Mouse (Mus musculus) megakaryocyte, embryonic 14.5 days (primary cell): ENCODE results near the gene Cygb. TPM values are rescaled to one million over a fixed set of nuclear protein-coding genes. Genes with fewer than 3 reads are reported as not detected.
"Not testable (repeated sequence)": the region's sequence is repeated elsewhere in the genome, so short reads cannot be mapped to it uniquely, and the experiment has no call there.

Source experiments
- H3K27me3 ChIP-seq: replicated peaks from 2 replicates; pipeline ENCODE3; 2012; ENCODE audit warnings: inconsistent platforms
- H3K36me3 ChIP-seq: replicated peaks from 2 replicates; pipeline ENCODE3; 2012; ENCODE audit warnings: low read length, inconsistent platforms, mixed read lengths
- H3K4me1 ChIP-seq: 2 replicates; pipeline ENCODE4 v1.6.1; 2012; ENCODE audit warnings: inconsistent platforms
- H3K4me3 ChIP-seq: replicated peaks from 2 replicates; pipeline ENCODE3; 2012; ENCODE audit warnings: moderate library complexity, mild to moderate bottlenecking, inconsistent platforms
- H3K9me3 ChIP-seq: 2 replicates; pipeline ENCODE4 v1.6.1; 2012; ENCODE audit warnings: inconsistent platforms
- FLI1 ChIP-seq: IDR thresholded peaks from 2 replicates; pipeline ENCODE4 v1.6.1; 2012; ENCODE audit warnings: low read length, inconsistent platforms, mixed read lengths
- GATA1 ChIP-seq: IDR thresholded peaks from 3 replicates; pipeline ENCODE4 v1.6.1; 2012; ENCODE audit warnings: mixed read lengths, low read length, inconsistent platforms, borderline replicate concordance
- polyA plus RNA-seq: library from polyadenylated mRNA; stranded (reverse); fragments of >175 nt; gene quantifications from 2 replicates; pipeline ENCODE4 v1.2.3, GENCODE M21; 2012; ENCODE audit warnings: low replicate concordance; ENCODE audit not compliant: insufficient read depth

The Cygb gene
- polyA plus RNA-seq, 1 experiment = not detected

DNA sequence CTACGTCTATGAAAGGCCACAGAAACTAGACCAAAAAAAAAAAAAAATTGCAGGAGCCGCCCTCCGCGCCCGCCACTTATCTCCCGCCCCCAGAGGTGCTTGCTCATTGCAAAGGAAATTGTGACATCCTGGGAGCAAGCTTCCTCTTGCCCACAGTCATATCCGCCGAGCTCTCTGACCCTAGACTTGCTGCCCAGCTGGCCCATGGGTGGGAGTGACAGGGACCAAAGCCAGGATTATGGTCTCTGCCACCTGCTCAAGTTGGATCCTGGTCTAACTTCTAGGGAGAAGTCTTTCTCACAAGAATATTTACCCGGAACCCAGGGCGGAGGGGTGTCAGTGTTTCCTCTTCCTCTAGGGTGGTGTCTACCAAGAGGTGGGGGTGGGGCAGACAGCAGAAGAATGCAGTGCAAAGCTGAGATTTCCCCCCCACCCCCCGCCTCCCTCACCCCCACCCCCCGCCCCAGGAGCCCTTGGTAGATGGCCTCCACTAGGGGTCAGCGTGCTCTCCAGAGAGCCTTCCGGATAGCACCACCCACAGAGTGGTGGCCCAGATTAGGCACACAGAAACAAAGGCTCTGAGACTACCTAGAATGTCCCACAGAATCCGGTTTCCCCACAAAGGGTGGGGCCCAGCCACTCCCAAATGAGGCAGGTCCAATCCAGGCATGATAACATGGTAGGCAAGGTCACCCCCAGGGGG lies 38.2 kb downstream of the Cygb start:
- no peaks in the 10 kb centered on the region for H3K9me3 ChIP-seq
- H3K4me3 ChIP-seq = peak overlapping the region; percentile 89
- no peaks in the 10 kb centered on the region for H3K27me3 ChIP-seq
- TF ChIP-seq FLI1 = peak; percentile 78
- TF ChIP-seq GATA1 = peak; percentile 74; the same call in 2 of the 3 replicates
- H3K36me3 ChIP-seq = peaks cover 78% of the 10 kb centered on the region
- H3K4me1 ChIP-seq = peaks cover 100% of the 10 kb centered on the region

DNA sequence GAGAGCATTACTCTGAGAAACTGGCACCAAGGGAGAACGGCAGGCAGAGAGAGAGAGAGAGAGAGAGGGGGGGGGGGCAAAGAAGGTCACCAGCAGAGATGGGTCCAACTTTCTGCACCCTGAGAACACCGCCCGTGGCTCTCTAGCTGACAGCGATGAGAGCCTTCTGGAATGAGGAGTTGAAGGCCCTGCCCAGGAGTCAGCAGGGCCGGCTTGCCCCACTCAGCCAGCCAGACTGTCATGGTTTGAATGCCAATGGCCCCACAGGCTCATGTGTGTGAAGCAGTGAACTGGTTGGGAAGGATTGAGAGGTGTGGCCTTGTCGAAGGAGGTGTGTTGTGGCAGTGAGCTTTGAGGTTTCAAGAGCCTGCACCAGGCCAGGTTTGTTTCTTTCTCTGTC lies 40.9 kb downstream of the Cygb start:
- peaks cover 99% of the 10 kb centered on the region for H3K4me1 ChIP-seq
- TF ChIP-seq FLI1 = no peak
- H3K27me3 ChIP-seq = no peaks in the 10 kb centered on the region
- no peaks in the 10 kb centered on the region for H3K9me3 ChIP-seq
- H3K36me3 ChIP-seq = peaks cover 76% of the 10 kb centered on the region
- peak overlapping the region; percentile 69 for H3K4me3 ChIP-seq

DNA sequence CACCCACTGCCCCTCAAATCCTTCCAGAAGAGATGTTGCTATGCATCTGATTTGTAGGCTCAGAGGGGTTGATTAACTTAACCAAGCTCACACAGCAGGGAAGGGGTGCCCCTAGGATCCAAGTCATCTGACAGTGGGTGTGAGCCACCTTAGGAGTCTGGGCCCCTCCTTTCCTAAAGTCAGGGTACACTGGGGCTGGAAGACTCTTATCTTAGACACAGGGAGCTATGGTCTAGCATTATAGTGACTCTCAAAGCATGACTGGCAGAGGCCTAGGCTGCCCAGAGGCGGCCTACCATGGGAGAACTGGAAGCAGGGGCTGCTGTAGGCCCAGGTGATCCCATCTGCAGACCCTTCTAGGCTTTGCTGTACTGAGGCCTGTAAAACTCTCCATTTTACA lies 41.6 kb downstream of the Cygb start:
- Histone ChIP-seq H3K27me3 (no peaks in the 10 kb centered on the region), H3K36me3 (peaks cover 76% of the 10 kb centered on the region), H3K4me3 (peak overlapping the region; percentile 12), H3K4me1 (peaks cover 99% of the 10 kb centered on the region), H3K9me3 (no peaks in the 10 kb centered on the region)
- TF ChIP-seq FLI1 (no peak), GATA1 (no peak)

DNA sequence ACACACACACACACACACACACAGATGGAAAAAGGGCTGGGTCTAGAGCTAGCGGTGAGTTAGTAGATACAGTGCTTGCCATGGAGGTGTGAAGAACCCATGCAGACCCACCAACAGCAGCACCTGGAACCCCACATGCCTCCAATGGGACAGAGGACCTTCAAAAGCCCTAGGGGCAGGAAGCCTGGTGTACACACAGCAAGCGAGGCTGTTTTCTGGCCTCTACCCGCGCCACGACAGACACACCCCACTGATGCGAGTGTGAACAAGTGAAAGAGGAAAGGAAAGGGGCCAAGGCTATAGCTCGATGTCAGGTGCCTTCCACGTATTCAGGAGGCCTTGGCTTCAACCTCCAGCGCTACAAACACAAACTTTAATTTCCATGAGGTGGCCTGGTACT lies 42.2 kb downstream of the Cygb start:
- TF ChIP-seq FLI1 = no peak
- no peak for TF ChIP-seq GATA1
- peaks cover 79% of the 10 kb centered on the region for H3K36me3 ChIP-seq
- H3K27me3 ChIP-seq = no peaks in the 10 kb centered on the region
- no peak overlapping the region for H3K4me3 ChIP-seq
- H3K4me1 ChIP-seq = peaks cover 99% of the 10 kb centered on the region
- no peaks in the 10 kb centered on the region for H3K9me3 ChIP-seq

DNA sequence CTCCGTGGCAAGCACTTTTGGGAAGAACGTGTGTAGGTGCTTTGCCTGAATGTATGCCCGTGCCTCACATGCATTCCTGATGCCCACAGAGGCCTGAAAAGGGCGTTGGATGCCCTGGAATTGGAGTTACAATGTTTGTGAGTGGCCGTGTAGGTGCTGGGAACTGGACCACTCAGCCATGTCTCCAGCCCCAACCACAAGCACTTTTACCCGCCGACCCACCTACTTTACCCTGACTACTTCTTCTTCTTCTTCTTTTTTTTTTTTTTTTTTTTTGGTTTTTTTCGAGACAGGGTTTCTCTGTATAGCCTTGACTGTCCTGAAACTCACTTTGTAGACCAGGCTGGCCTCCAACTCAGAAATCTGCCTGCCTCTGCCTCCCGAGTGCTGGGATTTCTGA lies 42.9 kb downstream of the Cygb start:
- H3K9me3 ChIP-seq, H3K27me3 ChIP-seq, H3K4me3 ChIP-seq: not testable (repeated sequence)
- peaks cover 86% of the 10 kb centered on the region for H3K36me3 ChIP-seq
- H3K4me1 ChIP-seq = peaks cover 97% of the 10 kb centered on the region

DNA sequence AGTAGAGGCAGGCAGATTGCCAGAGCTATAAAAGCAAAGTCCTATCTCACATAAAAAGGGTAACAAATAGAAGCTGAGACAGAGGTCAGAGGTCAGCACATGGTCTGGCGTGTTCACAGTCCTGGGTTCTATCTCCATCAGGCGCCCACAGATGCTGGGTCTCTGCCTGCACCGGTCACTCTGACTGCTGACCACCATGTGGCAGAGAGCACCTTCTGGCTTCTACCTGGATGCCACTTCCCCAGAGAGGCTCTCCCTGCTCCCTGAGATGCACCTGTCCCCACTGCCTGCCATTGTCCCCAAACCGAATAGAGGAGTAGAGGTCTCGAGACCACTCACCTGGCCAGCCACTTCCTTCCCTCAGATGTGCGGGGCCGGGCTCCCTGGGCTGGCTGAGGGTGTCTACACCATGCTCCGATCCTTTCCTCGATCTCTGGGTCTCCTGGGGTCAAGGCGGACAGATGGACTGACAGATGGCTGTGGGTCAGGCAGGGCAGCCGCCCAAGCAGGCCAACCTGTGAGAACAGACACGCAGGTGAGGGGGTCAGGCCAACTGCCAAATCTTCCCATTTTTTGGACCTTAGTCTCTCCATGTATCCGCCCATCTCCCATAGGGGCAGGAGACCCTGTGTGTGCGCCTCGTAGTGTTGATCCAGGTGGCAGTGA lies 44.0 kb downstream of the Cygb start:
- TF ChIP-seq GATA1 = no peak
- TF ChIP-seq FLI1 = no peak
- Histone ChIP-seq H3K4me3 (peak overlapping the region; percentile 23), H3K27me3 (no peaks in the 10 kb centered on the region), H3K36me3 (peaks cover 95% of the 10 kb centered on the region), H3K9me3 (no peaks in the 10 kb centered on the region), H3K4me1 (peaks cover 93% of the 10 kb centered on the region)

DNA sequence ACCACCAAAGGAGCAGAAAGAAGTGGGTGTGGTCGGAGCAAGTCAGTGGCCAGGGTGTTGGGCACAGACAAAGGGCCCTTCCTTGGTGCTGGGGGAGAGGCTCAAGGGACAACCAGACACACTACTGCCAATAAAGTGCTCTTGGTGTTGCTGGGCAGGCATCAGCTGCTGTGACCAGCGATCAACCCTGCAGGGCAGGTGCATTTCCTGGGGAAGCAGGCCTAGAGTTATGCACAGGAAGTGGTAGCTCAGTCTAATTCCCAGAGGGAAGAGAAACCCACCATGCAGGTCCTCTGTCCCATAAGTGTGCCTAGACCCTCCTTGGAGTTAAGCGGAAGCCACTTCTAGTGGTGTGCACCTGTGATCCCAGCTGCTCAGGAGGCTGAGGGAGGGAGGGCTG lies 46.4 kb downstream of the Cygb start:
- Histone ChIP-seq H3K9me3 (no peaks in the 10 kb centered on the region), H3K27me3 (no peaks in the 10 kb centered on the region), H3K4me1 (peaks cover 89% of the 10 kb centered on the region), H3K4me3 (no peak overlapping the region), H3K36me3 (peaks cover 95% of the 10 kb centered on the region)
- no peak for TF ChIP-seq FLI1
- no peak for TF ChIP-seq GATA1

DNA sequence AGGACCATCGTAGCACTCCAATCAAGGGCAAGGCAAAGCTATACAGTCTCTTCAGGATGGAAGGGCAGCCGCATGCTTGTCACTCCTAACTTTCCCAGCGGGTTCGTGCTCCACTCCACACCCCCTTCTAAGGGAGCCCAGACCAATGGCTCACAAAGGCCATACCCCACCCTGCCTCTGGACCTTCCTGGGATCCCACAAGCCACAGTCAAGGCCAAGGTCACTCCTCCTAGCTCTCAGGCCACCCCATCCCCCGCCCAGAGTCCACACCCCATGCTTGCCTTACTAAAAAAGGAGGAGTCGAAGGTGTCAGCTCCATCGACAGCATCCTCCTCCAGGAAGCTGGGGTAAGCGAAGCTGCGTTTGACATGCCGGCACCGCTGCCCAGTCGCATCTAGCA lies 50.0 kb downstream of the Cygb start:
- peaks cover 99% of the 10 kb centered on the region for H3K36me3 ChIP-seq
- no peak overlapping the region for H3K4me3 ChIP-seq
- no peaks in the 10 kb centered on the region for H3K27me3 ChIP-seq
- no peaks in the 10 kb centered on the region for H3K9me3 ChIP-seq
- TF ChIP-seq GATA1 (no peak), FLI1 (no peak)
- H3K4me1 ChIP-seq = peaks cover 54% of the 10 kb centered on the region

DNA sequence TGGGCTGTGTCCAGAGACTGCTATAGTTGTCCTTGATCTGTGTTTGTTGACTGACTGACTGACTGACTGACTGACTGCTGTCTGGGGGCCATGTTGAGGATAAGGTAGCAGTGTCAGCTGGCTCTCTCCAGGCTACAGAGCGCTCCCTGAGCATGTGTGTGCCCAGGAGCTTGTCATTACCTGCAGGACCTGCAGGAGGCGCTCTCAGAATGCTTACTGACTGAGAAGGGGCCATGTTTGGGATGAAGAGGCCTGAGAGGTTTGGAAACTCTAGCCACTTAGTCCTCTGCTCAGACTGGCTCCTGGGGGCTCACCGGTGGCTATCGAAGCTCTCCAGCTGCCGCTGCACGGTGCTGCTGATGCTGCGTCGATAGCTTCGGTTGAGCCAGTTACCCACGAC lies 50.8 kb downstream of the Cygb start:
- Histone ChIP-seq H3K27me3 (no peaks in the 10 kb centered on the region), H3K4me3 (no peak overlapping the region), H3K4me1 (peaks cover 47% of the 10 kb centered on the region), H3K36me3 (peaks cover 99% of the 10 kb centered on the region), H3K9me3 (no peaks in the 10 kb centered on the region)
- TF ChIP-seq GATA1 = no peak
- no peak for TF ChIP-seq FLI1

DNA sequence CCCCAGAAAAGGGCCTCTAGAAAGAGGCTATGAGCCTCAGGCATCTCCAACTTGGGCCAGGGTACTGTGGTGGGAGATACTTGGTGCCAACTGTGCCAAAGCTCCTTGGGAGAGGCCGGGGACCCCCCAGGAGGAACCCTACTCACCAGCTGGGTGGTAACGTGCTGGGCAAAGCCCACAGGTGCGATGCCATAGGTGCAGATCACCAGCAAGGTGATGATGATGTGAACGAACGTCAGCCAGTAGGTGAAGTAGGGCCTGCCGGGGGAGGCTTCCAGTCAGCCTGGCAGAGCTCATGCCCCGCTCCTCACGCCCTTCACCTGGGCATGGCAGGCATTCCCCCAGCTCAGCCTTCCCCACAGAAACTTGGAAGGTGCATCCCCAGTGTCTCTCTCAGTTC lies 52.1 kb downstream of the Cygb start:
- TF ChIP-seq GATA1 (no peak), FLI1 (no peak)
- peaks cover under 1% of the 10 kb centered on the region for H3K27me3 ChIP-seq
- peaks cover 100% of the 10 kb centered on the region for H3K36me3 ChIP-seq
- H3K9me3 ChIP-seq = no peaks in the 10 kb centered on the region
- H3K4me1 ChIP-seq = peaks cover 37% of the 10 kb centered on the region
- H3K4me3 ChIP-seq = no peak overlapping the region

DNA sequence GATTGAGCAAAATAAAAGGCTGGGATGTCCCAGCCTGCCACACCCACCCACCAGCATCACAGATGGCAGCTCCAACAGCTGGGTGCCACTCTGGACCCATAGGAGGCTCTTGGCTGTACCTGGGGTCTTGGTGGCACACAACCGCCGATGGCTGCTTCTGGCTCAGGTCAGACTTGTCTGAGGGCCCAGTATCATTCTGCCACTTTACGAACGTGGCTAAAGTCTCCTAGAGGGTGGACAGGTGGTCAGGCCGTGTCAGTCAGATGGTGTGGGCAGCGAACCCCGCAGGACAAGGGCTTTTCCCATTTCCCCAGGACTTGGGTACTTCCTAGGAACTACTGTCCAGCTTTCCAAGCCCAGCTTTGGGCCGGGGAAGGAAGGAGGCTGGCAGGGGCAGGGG lies 52.9 kb downstream of the Cygb start:
- Histone ChIP-seq H3K27me3 (peaks cover 4% of the 10 kb centered on the region), H3K4me1 (peaks cover 33% of the 10 kb centered on the region), H3K9me3 (no peaks in the 10 kb centered on the region), H3K36me3 (peaks cover 100% of the 10 kb centered on the region), H3K4me3 (no peak overlapping the region)
- TF ChIP-seq GATA1 (no peak), FLI1 (no peak)
